Mouse (Mus musculus) heart, postnatal 14 days (tissue): ENCODE measurements at regions not wholly inside any gene's neighbourhood (a gene's known extent, or its start where the extent isn't known, plus 50 kb on each side); places are given as distances from the start of the nearest gene placed in this dataset.
A peak's percentile ranks its signal among the peaks of the same experiment; 100 is the strongest.

Experiments
- DNase-seq, 2 experiments: peaks; one replicate each; pipeline ENCODE4 v3.0.0; 2021 to 2022
- intact Hi-C: fragments of 180-260 bp; cut with DNase I; formaldehyde crosslinking; loops from one replicate; pipeline ENCODE4 v1.15.1; 2025

DNA sequence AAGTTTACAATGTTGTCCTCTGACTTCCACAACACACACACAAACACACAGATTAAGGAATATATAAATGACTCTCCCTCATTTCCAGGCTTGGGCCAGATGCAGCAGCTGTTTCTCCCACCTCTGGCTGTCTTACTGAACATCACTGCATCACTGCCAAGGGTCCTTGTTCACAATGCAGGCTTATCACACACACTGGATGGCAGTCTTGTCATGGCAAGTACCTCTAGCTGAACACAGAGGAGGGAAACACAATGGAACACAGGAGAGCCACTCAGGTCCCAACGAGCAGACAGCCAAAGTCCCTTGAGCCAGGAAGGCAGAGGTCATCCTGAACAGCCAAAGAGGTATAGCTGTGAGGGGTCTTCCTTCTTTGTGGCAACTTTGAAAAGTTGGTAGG lies 91.5 kb upstream of the Bach2 start:
- intact Hi-C loops: loop anchor here (5.0 kb wide), 1 partner anchor 90 kb away; no protein-coding TSS in a partner anchor
- DNase-seq: peak in 1 of 2 experiments; percentile 14

- no peak for DNase-seq
- intact Hi-C loops: loop anchor here (5.0 kb wide), 1 partner anchor 91 kb away; no protein-coding TSS in a partner anchor
These were observed 90.0 kb upstream of the Bach2 start for GRCm38 (mm10) chr4:32148597-32148996.

DNA sequence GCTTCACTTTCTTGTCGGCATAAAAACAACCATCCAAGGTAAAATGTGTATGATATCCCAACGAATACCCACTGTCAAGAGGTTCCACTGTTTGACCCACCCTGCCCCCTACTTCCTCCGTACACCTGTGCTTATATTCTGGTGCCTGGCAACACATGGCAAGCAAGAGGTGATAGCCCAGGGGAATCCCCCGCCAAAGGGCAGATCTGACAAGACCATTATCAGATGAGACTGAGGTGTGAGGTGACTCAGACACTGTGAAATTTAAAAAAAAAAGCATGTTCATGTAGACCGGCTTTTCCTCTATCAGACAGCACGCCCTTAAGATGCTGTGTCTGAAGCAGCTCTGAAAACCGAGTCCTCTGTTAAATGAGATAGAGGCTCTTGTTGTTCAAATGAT lies 89.4 kb upstream of the Bach2 start:
- no peak for DNase-seq
- intact Hi-C loops: loop anchor here (5.0 kb wide), 1 partner anchor 92 kb away; no protein-coding TSS in a partner anchor

GRCm38 (mm10) chr4:32153356-32153755 lies 85.2 kb upstream of the Bach2 start:
- peak; percentile 14 to 26 for DNase-seq
- intact Hi-C loops: loop anchor here (2.0 to 5.0 kb wide), 3 partner anchors 95 to 419 kb away; no protein-coding TSS in a partner anchor

DNA sequence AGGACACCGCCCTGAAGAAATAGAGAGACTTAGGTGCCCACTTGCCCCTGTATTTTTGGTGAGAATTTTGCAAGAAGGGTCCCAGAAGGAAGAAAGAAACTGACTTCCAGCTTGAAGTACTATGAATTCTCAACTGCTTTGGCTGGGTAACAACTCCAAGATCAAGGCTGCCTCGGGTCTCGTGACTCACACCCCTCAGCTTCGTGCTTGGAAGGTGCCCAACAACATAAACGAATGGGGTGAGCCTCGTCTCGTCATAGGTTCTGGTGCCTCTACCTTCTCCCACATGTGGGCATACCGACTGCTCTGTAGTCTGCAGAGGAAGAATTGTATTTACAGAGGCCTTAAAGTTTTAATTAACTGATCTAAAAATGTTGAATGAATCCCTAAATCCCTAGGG lies 81.6 kb upstream of the Bach2 start:
- intact Hi-C loops: no loop called here
- no peak for DNase-seq

GRCm38 (mm10) chr4:32158451-32158850 lies 80.2 kb upstream of the Bach2 start:
- DNase-seq: no peak
- intact Hi-C loops: no loop called here

DNA sequence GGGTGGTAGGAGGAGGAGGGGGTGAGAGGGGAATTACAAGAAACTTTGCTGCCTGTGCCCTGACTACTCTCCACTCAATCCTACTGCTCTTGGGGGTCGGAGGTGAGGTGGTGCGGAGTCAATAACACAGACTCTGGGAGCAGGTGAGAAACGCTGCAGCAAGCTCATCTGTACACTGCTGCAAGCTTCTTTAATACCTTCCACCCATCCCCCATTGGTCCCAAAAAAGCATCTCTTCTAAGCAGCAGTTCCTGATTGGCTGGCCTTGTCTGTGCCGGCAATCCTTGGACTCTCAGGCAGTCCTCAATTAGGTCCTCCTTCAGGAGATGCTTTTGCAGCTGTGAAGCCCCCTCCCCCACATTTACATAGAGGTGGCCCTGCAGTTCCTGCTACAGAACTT lies 79.7 kb upstream of the Bach2 start:
- intact Hi-C loops: no loop called here
- no peak for DNase-seq

- no peak for DNase-seq
- intact Hi-C loops: no loop called here
These were observed 77.8 kb upstream of the Bach2 start for GRCm38 (mm10) chr4:32160815-32161214.

DNA sequence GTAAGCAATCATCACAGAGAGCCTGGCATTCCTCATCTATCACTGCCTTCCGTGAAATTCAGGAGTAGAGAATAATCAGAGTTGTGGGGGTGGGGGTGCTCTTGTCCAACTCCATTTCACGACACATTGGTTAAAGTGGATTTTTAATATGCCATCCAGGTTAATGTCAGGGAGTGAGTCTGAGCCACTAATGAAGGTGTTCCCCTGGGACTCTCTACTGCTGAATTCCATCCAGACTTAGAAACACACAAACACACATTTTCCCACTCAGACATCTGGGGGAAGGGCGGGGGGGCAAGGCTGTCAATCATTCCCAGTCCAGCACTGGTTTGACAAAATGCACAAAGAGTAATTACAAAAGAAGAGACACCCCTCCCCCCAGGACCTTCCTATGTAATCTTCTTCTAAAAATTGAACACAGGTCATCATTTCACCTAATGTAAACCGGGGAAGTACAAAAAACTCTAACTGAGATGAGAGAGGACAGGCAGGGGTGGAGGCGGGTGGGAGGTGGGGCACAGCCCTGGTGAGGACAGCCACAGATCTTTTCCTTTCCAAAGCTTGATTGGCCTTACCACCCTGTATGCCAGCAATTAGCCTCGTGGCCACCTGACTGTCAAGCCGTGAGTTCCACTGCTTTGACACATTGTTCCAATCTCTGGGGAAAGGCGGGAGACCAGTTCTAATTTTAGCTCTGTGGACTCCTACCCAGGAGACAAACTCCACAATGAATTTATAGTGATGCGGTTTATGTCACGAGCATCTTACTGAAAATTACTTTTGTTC lies 76.5 kb upstream of the Bach2 start:
- no peak for DNase-seq
- intact Hi-C loops: no loop called here

- DNase-seq: no peak
- intact Hi-C loops: no loop called here
These were observed 75.8 kb upstream of the Bach2 start for GRCm38 (mm10) chr4:32162694-32163240.

- intact Hi-C loops: no loop called here
These were observed 74.4 kb upstream of the Bach2 start for GRCm38 (mm10) chr4:32164081-32164641.

DNA sequence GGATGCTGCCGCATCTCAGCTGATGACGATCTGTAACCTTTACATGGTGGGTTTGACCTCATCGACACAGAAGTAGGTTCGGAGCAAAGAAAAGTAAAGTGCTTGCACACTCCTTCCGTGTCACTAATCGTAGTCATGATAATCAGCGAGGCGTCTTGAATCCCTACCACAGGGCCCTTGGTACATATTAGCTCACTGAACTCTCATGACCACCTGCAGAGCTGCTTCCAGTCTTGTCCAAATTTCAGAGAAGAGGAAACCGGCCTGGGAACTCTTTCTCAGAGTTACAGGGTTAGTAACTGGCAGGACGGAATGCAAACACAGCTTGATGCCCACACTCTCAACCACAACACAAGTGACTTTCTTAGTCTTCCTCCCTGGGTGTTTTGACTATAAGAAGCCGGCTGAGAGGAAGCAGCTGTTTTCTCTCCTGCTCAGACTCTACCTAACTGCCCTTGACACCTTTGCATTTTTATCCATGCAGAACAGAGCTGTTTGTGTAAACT lies 73.8 kb upstream of the Bach2 start:
- intact Hi-C loops: no loop called here

More at GRCm38 (mm10) chr4:32164081-32164641, 74.4 kb upstream of the Bach2 start:
- no peak for DNase-seq

DNA sequence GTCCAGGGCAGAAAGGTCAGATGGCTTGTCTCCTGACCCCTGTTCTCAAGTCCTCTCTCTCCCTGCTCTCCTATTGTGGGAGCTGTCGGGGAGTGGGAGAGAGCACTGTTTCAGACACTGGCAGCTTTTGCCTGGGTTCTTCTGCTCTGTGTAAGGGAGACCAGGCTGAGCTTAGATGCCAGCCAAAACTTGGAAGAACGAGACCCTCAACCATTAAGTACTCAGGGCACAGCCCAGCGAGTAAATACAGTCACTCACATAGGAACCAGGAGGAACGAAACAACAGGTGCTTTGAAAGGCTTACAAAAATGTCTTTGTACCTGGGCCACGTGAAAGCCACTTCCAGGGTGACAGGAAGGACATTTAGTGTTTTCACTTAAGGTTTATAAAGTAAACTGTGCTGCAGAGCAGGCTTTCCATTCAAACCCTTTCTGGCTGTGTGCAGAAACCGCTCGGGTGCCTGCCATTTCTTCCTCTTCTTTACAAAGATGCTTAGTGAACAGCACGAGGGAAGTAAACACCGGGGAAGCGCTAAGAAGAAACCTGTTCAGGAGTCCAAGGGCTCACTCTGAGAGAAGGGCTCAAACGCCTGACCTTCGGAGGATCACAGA lies 72.6 kb upstream of the Bach2 start:
- no peak for DNase-seq
- intact Hi-C loops: no loop called here

More for the DNA sequence above, 73.8 kb upstream of the Bach2 start:
- no peak for DNase-seq

DNA sequence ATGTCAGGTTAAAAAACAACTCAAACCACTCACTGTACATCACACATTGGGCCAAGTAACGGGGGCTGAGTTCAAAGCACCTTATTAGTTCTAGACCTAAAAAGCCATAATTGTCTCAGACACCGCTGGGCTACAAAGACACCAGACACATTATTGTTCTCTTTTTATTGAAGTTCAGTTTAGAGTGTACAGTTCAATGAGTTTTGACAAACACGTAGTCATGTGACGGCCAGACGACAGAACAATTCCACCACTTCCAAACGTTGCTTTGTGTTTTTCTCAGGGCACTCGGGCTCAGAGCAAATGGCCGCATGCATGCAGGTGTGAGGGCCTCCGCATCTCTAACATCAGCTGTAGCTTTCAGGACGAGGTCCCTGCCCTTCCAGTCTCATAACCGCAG lies 71.5 kb upstream of the Bach2 start:
- intact Hi-C loops: no loop called here
- no peak for DNase-seq

DNA sequence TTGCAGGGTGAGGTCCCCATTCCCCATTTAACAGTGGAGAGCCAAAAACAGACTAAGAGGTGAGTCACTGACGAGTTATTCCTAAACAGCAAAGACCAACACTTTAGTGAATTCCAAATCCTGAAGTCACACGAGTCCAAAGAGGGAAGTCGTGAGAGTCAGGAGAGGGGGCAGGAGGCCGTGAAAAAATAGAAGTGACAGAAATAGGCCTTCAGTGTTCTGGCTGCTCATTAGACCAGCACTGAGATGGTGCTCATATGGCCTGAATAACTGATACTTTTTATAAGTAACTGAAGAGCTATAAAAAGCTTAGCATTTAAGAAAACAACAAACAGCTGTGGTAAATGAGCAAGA lies 68.5 kb upstream of the Bach2 start:
- DNase-seq: no peak
- intact Hi-C loops: no loop called here

DNA sequence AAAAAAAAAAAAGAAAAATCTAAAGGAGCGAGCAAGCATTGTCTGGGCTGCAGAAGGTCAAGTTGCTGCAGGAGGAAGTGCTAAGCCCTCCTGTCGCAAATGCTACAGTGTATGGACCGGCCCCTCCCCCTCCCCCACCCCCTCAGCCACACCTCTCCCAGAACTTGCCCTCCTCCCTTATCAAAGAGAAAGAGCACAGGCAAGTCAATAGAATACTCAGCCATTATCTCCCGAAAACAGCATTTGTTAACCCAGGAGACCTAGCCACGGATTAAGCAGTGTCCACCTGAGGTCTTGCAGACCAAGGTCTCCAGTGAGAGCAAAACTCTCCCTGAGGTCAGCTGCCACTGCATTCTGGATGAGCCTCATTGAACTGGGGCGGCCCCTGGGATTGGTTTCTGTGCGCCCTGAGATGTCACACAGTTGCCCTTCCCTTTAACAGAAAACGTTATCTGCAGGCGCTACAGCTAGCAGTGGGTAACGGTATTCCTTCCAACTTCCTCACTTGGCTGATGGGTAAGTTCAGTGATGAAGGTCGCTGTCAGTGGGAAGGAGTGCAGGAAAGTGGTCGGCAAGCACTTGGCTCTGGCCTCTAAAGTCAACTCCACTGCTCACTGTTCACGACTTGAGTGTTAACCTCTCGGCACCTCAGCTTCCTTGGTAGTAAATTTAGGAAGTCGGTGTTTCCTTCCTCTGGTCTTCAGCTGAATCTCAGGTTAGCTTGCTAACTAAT lies 68.0 kb upstream of the Bach2 start:
- intact Hi-C loops: no loop called here
- no peak for DNase-seq

- no peak for DNase-seq
- intact Hi-C loops: no loop called here
These were observed 67.3 kb upstream of the Bach2 start for GRCm38 (mm10) chr4:32171291-32171690.

DNA sequence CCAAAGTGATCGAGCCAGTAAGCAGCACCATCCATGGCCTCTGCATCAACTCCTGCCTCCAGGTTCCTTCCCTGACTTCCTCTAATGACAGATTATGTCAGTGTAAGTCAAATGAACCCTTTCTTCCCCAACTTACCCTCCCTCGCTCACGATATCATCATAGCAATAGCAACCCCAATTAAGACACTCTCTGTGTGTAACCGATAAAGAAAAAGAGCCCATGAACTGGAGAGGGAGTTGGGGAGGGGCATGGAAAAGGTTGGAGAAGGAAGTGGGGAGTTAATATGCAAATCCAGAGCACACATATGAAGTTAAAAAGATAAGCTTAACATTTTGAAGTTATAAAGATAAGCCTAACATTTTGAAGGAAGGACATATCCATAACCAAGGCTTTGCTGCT lies 65.6 kb upstream of the Bach2 start:
- no peak for DNase-seq
- intact Hi-C loops: no loop called here

- intact Hi-C loops: no loop called here
- no peak for DNase-seq
These were observed 63.8 kb upstream of the Bach2 start for GRCm38 (mm10) chr4:32174771-32175170.

DNA sequence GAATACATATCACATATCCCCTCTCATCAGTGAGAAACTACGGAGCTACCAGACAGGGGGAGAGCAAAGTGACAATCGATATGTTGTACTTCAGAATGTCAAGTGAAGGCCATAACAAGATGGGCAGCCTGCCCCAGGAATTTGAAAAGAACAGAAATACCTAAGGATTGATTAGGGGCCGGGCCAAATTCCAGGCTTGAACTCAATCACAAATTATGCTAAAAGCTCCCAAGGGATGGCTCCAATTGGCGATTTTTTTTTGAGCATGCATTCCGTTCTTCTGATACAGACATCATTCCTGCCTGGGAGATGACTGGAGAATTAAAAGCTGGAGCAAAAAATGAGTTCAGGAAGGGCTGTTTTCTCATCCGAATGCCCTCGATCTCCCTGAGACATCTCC lies 63.4 kb upstream of the Bach2 start:
- intact Hi-C loops: no loop called here
- no peak for DNase-seq
